Mouse (Mus musculus) heart, embryonic 13.5 days (tissue): ENCODE measurements around the gene Synrg. TPM values are rescaled to one million over a fixed set of nuclear protein-coding genes. Genes with fewer than 3 reads are reported as not detected.

Source experiments
- ATAC-seq: fragments of 200-750 bp; cut with Nextera tagmentation; 2 replicates; pipeline ENCODE4 v1.8.0; 2017; ENCODE audit warnings: moderate TSS enrichment; ENCODE audit not compliant: insufficient number of reproducible peaks, low FRiP score, low TSS enrichment; ENCODE audit errors: extremely low read depth
- H3K27ac ChIP-seq: fragments of 300-500 bp; sonication (generic); replicated peaks from 2 replicates; pipeline ENCODE4 v1.5.1; 2015; ENCODE audit warnings: moderate library complexity, mild to moderate bottlenecking, inconsistent platforms
- H3K27me3 ChIP-seq: fragments of 300-500 bp; sonication (generic); replicated peaks from 2 replicates; pipeline ENCODE4 v1.6.1; 2015; ENCODE audit warnings: mild to moderate bottlenecking, inconsistent platforms
- H3K36me3 ChIP-seq: fragments of 300-500 bp; sonication (generic); 2 replicates; pipeline ENCODE4 v1.6.1; 2015; ENCODE audit warnings: mild to moderate bottlenecking, inconsistent platforms
- H3K4me1 ChIP-seq: fragments of 300-500 bp; sonication (generic); 2 replicates; pipeline ENCODE4 v1.6.1; 2015; ENCODE audit warnings: inconsistent platforms
- H3K4me2 ChIP-seq: fragments of 300-500 bp; sonication (generic); 2 replicates; pipeline ENCODE4 v1.6.1; 2015; ENCODE audit warnings: inconsistent platforms, mild to moderate bottlenecking, moderate library complexity
- H3K4me3 ChIP-seq: fragments of 300-500 bp; sonication (generic); 2 replicates; pipeline ENCODE4 v1.5.1; 2015; ENCODE audit warnings: moderate library complexity, mild to moderate bottlenecking, inconsistent platforms
- H3K9ac ChIP-seq: fragments of 300-500 bp; sonication (generic); 2 replicates; pipeline ENCODE4 v1.6.1; 2015; ENCODE audit warnings: inconsistent platforms, mild to moderate bottlenecking, moderate library complexity
- H3K9me3 ChIP-seq: fragments of 300-500 bp; sonication (generic); 2 replicates; pipeline ENCODE4 v1.6.1; 2016; ENCODE audit warnings: inconsistent platforms
- WGBS: fragments of 180-500 bp; shearing (Covaris S2); methylation state at CpG from one replicate; pipeline ENCODE4 v1.1.7; 2015; ENCODE audit warnings: mixed read lengths; 5-methylcytosine and 5-hydroxymethylcytosine counted together
- polyA plus RNA-seq: library from polyadenylated mRNA; unstranded; fragments of >200 nt; fragmentation: Nextera tagmentation; extraction: Ambion mirVana; gene quantifications from 2 replicates; pipeline ENCODE4 v1.2.1, GENCODE M21; 2015

The Synrg gene
- polyA plus RNA-seq, 1 experiment from 2014 or later = 7.5 TPM

DNA sequence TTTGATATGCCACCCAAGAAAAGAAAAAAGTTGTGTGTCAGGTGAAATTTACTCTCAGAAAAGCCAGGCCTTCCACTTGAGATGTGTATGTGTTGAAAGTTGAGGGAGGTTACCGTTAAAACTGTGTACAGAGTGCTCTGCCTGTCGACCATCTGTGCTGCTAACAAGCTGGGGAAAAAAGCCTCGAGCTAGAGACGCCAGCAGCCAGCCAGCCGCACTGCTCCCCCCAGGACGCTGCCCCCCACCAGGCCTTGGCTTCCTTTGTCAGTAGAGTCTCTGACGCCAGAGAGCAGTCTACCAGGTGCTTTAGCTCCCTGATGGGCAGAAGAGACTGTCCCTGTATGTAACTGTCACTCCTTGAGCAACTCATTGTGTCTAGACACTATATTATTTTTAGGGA lies 48.9 kb downstream of the Synrg start:
- Histone ChIP-seq H3K4me3 (no peak overlapping the region), H3K36me3 (peaks cover 38% of the 10 kb centered on the region), H3K27ac (no peak overlapping the region), H3K27me3 (no peaks in the 10 kb centered on the region; the same call in 1 of the 2 replicates), H3K4me1 (no peaks in the 10 kb centered on the region), H3K9me3 (no peaks in the 10 kb centered on the region), H3K9ac (no peak overlapping the region), H3K4me2 (no peak overlapping the region)
- WGBS = 31% methylated on average over 7 of the region's 7 CpGs
- no peak for ATAC-seq

GRCm38 (mm10) chr11:84016147-84016809 lies 52.0 kb downstream of the Synrg start:
- Histone ChIP-seq H3K4me1 (no peaks in the 10 kb centered on the region), H3K36me3 (peaks cover 37% of the 10 kb centered on the region), H3K27me3 (no peaks in the 10 kb centered on the region; the same call in 1 of the 2 replicates), H3K27ac (no peak overlapping the region), H3K4me2 (no peak overlapping the region), H3K9me3 (no peaks in the 10 kb centered on the region), H3K9ac (no peak overlapping the region), H3K4me3 (no peak overlapping the region)
- WGBS = 75% methylated on average over 6 of the region's 6 CpGs
- ATAC-seq = no peak

GRCm38 (mm10) chr11:84016810-84017508 lies 52.7 kb downstream of the Synrg start:
- Histone ChIP-seq H3K4me2 (no peak overlapping the region), H3K9me3 (no peaks in the 10 kb centered on the region), H3K27me3 (no peaks in the 10 kb centered on the region), H3K9ac (no peak overlapping the region), H3K36me3 (peaks cover 44% of the 10 kb centered on the region), H3K27ac (no peak overlapping the region), H3K4me1 (no peaks in the 10 kb centered on the region), H3K4me3 (no peak overlapping the region)
- 73% methylated on average over 7 of the region's 7 CpGs for WGBS
- no peak for ATAC-seq

- Histone ChIP-seq H3K27me3 (peaks cover 77% of the 10 kb centered on the region), H3K4me3 (no peak overlapping the region), H3K4me1 (peaks cover 30% of the 10 kb centered on the region), H3K27ac (no peak overlapping the region), H3K9me3 (no peaks in the 10 kb centered on the region), H3K4me2 (no peak overlapping the region), H3K36me3 (peaks cover 69% of the 10 kb centered on the region), H3K9ac (no peak overlapping the region)
- 91% methylated on average over 5 of the region's 5 CpGs for WGBS
- ATAC-seq = no peak
Observed at GRCm38 (mm10) chr11:84027231-84027630, 63.0 kb downstream of the Synrg start.

GRCm38 (mm10) chr11:84028271-84029028 lies 64.2 kb downstream of the Synrg start:
- Histone ChIP-seq H3K4me3 (0 out of 2 replicates have a peak overlapping the region, but pooled peaks have one; percentile 10), H3K4me2 (peak overlapping the region; percentile 48), H3K27me3 (peaks cover 81% of the 10 kb centered on the region), H3K27ac (peak overlapping the region; percentile 67), H3K9ac (no peak overlapping the region), H3K4me1 (peaks cover 30% of the 10 kb centered on the region), H3K36me3 (peaks cover 63% of the 10 kb centered on the region), H3K9me3 (no peaks in the 10 kb centered on the region)
- peak; percentile 37; the same call in 1 of the 2 replicates for ATAC-seq
- 24% methylated on average over 9 of the region's 9 CpGs for WGBS

DNA sequence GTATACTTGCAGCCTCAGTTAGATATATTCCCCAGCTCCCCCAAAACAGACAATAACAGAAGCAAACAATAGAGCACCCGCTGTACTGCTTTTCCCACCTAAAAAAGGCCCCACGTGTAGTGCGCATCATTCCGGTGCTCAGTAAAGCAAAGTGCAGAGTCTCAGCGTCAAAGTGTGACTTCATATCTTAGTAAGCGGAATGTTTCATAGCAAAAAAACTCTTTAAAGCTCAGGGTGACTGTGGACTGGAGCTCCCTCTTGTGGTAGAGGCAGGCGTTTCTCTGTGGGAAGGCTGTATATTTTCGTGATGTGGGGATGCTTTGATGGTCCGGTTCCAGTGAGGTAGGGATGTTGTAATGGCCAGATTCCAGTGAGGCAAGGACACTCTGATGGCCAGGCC lies 67.7 kb downstream of the Synrg start:
- WGBS = 54% methylated on average over 9 of the region's 9 CpGs
- Histone ChIP-seq H3K27ac (no peak overlapping the region), H3K9ac (no peak overlapping the region), H3K27me3 (peaks cover 54% of the 10 kb centered on the region), H3K4me3 (no peak overlapping the region), H3K9me3 (no peaks in the 10 kb centered on the region), H3K4me1 (peaks cover 27% of the 10 kb centered on the region), H3K4me2 (no peak overlapping the region), H3K36me3 (peaks cover 40% of the 10 kb centered on the region)
- ATAC-seq = no peak

DNA sequence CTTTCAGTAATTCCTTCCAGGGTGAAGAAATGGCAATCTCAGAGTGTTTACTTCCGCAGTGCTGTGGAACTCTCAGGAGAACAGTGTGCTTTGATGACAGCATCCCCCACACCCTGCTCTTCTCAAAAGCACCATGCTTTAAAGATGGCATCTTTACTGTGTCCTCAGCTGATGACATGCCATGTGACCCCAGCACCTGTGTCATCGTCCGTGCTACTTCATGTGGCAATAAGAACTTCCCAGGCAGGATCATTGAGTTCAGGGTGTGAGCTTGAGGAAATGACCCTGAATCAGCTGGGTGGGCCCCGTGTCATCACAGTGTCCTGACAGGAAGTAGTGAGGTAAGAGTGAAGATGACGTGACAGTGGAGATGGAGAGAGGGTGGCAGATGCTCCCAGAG lies 68.3 kb downstream of the Synrg start:
- Histone ChIP-seq H3K27ac (no peak overlapping the region), H3K4me3 (no peak overlapping the region), H3K9ac (no peak overlapping the region), H3K4me2 (no peak overlapping the region), H3K4me1 (peaks cover 22% of the 10 kb centered on the region), H3K9me3 (no peaks in the 10 kb centered on the region), H3K27me3 (peaks cover 48% of the 10 kb centered on the region), H3K36me3 (peaks cover 40% of the 10 kb centered on the region)
- 77% methylated on average over 5 of the region's 5 CpGs for WGBS
- ATAC-seq = no peak

DNA sequence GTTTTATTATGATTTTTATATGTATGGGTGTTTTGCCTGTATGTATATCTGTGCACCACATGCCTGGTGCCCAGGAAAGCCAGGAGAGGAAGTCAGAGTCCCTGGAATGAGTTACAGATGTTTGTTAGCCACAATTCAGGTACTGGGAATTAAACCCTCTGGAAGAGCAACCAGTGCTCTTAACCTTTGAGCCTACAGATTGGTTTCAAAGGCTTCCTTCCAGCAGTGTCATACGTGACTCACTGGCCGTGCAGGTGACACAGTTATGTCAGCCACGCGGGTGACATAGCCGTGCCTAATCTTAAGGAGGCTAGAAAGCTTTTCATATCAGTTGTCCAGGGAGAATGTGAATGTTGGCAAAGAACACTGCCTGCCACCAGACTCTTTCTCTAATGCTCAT lies 69.4 kb downstream of the Synrg start:
- 69% methylated on average over 5 of the region's 5 CpGs for WGBS
- no peak overlapping the region for H3K9ac ChIP-seq
- H3K27me3 ChIP-seq = peaks cover 55% of the 10 kb centered on the region
- ATAC-seq = no peak
- H3K9me3 ChIP-seq = no peaks in the 10 kb centered on the region
- no peak overlapping the region for H3K4me2 ChIP-seq
- no peak overlapping the region for H3K27ac ChIP-seq
- H3K4me3 ChIP-seq = no peak overlapping the region
- H3K36me3 ChIP-seq = peaks cover 40% of the 10 kb centered on the region
- peaks cover 10% of the 10 kb centered on the region for H3K4me1 ChIP-seq

- Histone ChIP-seq H3K27me3 (peaks cover 14% of the 10 kb centered on the region), H3K4me1 (peaks cover 12% of the 10 kb centered on the region), H3K36me3 (peaks cover 42% of the 10 kb centered on the region), H3K27ac (no peak overlapping the region), H3K9ac (no peak overlapping the region), H3K9me3 (no peaks in the 10 kb centered on the region), H3K4me2 (no peak overlapping the region), H3K4me3 (no peak overlapping the region)
- 47% methylated on average over 6 of the region's 6 CpGs for WGBS
- ATAC-seq = no peak
Observed at GRCm38 (mm10) chr11:84040621-84041020, 76.4 kb downstream of the Synrg start.

- Histone ChIP-seq H3K4me2 (no peak overlapping the region), H3K9ac (no peak overlapping the region), H3K36me3 (peaks cover 29% of the 10 kb centered on the region), H3K27ac (no peak overlapping the region), H3K27me3 (peaks cover 13% of the 10 kb centered on the region), H3K4me3 (no peak overlapping the region), H3K4me1 (peaks cover 12% of the 10 kb centered on the region), H3K9me3 (no peaks in the 10 kb centered on the region)
- no peak for ATAC-seq
- 76% methylated on average over 14 of the region's 14 CpGs for WGBS
Observed at GRCm38 (mm10) chr11:84042808-84043762, 78.9 kb downstream of the Synrg start.
